Mouse (Mus musculus) forebrain, embryonic 10.5 days (tissue): ENCODE measurements around the gene Gm20897. TPM values are rescaled to one million over a fixed set of nuclear protein-coding genes. Genes with fewer than 3 reads are reported as not detected.
"Not testable (repeated sequence)": the region's sequence is repeated elsewhere in the genome, so short reads cannot be mapped to it uniquely, and the experiment has no call there.

ENCODE experiments used
- DNase-seq: peaks from one replicate; pipeline ENCODE4 v3.0.0-alpha.2; 2017; ENCODE audit warnings: low spot score; ENCODE audit errors: extremely low spot score
- H3K27ac ChIP-seq: fragments of 300-500 bp; sonication (generic); 2 replicates; pipeline ENCODE4 v1.5.1; 2016; ENCODE audit warnings: mild to moderate bottlenecking
- H3K27me3 ChIP-seq: fragments of 300-500 bp; sonication (generic); 2 replicates; pipeline ENCODE4 v1.6.1; 2016; ENCODE audit warnings: mild to moderate bottlenecking; ENCODE audit not compliant: poor library complexity, severe bottlenecking
- H3K36me3 ChIP-seq: fragments of 300-500 bp; sonication (generic); replicated peaks from 2 replicates; pipeline ENCODE4 v1.6.1; 2016; ENCODE audit warnings: mild to moderate bottlenecking, moderate library complexity
- H3K4me1 ChIP-seq: fragments of 300-500 bp; sonication (generic); 2 replicates; pipeline ENCODE4 v1.6.1; 2016
- H3K4me3 ChIP-seq: fragments of 300-500 bp; sonication (generic); 2 replicates; pipeline ENCODE4 v1.5.1; 2016; ENCODE audit warnings: mild to moderate bottlenecking, moderate library complexity
- H3K9me3 ChIP-seq: fragments of 300-500 bp; sonication (generic); 2 replicates; pipeline ENCODE4 v1.6.1; 2016; ENCODE audit warnings: mild to moderate bottlenecking, moderate library complexity
- WGBS: fragments of 180-500 bp; shearing (Covaris S2); methylation state at CpG from one replicate; pipeline ENCODE4 v1.1.7; 2016; 5-methylcytosine and 5-hydroxymethylcytosine counted together
- polyA plus RNA-seq: library from polyadenylated mRNA; unstranded; fragments of >200 nt; fragmentation: Nextera tagmentation; extraction: Ambion mirVana; gene quantifications from 2 replicates; pipeline ENCODE4 v1.2.1, GENCODE M21; 2016

Gene Gm20897
- not detected in 2 replicates for polyA plus RNA-seq

GRCm38 (mm10) chrY:38502138-38502537 lies at the start of gene Gm20897:
TSS of gene Gm20897 (minus strand) at chrY:38502238.
- DNase-seq, H3K27me3 ChIP-seq, H3K9me3 ChIP-seq, H3K4me1 ChIP-seq, H3K27ac ChIP-seq, H3K36me3 ChIP-seq, H3K4me3 ChIP-seq: not testable (repeated sequence)
- WGBS: 94% methylated on average over 4 of the region's 6 CpGs

Other genes with a start within 250 kb of the Gm20897 start
- not detected in 2 replicates for gene Gm21732, start 73.5 kb upstream of the Gm20897 start, polyA plus RNA-seq